Mouse (Mus musculus): ENCODE results near the gene Irs3. TPM values are rescaled to one million over a fixed set of nuclear protein-coding genes. Genes with fewer than 3 reads are reported as not detected.

Gene Irs3
- polyA plus RNA-seq, 2 experiments = 0.15 to 0.30 TPM

DNA sequence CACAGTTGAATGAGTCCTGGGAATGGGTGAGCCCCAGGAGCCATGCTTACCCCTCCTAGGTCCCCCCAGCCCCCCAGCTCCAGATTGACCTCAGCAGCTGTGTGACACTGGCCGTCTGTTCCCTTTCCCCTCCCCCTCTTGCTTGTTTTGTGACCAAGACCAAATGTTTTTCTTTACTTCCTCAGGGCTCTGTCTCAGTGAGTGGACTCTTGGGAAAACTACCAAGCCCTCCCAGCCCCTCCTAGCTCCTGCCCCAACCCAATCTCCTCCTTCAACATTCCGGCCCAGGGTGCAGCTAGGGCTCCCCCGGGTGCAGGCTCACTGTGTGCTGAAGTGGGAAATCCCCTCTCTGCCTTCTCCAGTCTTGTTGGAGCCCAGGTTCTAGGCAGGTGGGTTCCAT, 14.9 kb downstream of the Irs3 start:
- H3K9ac ChIP-seq (ENCODE audit: low read depth, low read length, severe bottlenecking) = peak overlapping the region; percentile 73; the same call in 1 of the 2 replicates
- H3K27me3 ChIP-seq (ENCODE audit: control insufficient read depth, insufficient read depth, low read length) = no peaks in the 10 kb centered on the region
- no peak for ATAC-seq (ENCODE audit: low FRiP score, low read depth)
- WGBS = 28% methylated on average over 3 of the region's 3 CpGs
- peak overlapping the region; percentile 77 for H3K4me2 ChIP-seq (replicated peaks; ENCODE audit: low read depth, low read length, severe bottlenecking)
- peaks cover 16% of the 10 kb centered on the region for H3K4me1 ChIP-seq (ENCODE audit: control insufficient read depth, insufficient read depth, low read length)
- peaks cover 30% of the 10 kb centered on the region for H3K36me3 ChIP-seq (ENCODE audit: control insufficient read depth, insufficient read depth, low read length)
- DNase-seq (ENCODE audit: low spot score) = no peak
- peak overlapping the region; percentile 98; the same call in 1 of the 2 replicates for H3K4me3 ChIP-seq (replicated peaks; ENCODE audit: low read length)
- peak overlapping the region; percentile 71 for H3K27ac ChIP-seq (replicated peaks; ENCODE audit: low read depth, low read length)
- no peak for TF ChIP-seq POLR2A (IDR thresholded peaks at IDR 0.05; ENCODE audit: borderline replicate concordance, extremely low read depth, insufficient read depth, insufficient read length)
- no peaks in the 10 kb centered on the region for H3K9me3 ChIP-seq (ENCODE audit: control insufficient read depth, low read length)

DNA sequence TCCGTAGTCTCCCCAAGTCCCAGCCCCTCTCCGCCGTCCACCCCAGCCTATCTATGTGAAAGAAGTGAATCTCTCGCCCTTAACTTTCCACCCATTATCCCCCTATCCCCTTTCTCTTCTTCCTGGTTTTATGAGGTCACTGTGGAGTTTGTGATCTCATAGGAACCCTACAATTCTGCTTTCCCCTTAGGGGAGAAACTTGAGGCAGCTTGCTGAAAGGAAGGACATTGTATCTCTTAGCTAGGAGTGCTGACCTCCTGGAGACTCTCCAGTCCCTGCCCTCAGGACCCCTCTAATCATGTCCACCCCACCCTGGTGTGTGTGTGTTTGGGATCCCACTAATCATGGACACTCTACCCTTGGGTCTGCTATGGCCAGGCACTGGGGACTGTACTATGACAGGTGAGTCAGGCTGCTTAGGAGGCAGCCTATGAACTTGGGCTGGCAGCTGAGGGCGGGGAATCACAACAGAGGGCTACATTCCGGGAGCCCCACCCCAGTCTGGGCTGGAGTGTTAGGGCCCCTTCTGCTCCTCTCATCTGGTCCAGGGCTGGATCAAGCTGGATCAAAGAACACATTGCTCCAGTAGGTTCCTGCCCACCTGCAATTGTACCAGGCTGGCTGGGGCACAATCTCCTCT, 15.5 kb downstream of the Irs3 start:
- Histone ChIP-seq H3K4me2 (replicated peaks; ENCODE audit: low read depth, low read length, severe bottlenecking) (peak overlapping the region; percentile 77), H3K27ac (replicated peaks; ENCODE audit: low read depth, low read length) (peak overlapping the region; percentile 44; the same call in 1 of the 2 replicates), H3K36me3 (ENCODE audit: control insufficient read depth, insufficient read depth, low read length) (peaks cover 24% of the 10 kb centered on the region), H3K27me3 (ENCODE audit: control insufficient read depth, insufficient read depth, low read length) (no peaks in the 10 kb centered on the region), H3K4me1 (ENCODE audit: control insufficient read depth, insufficient read depth, low read length) (peaks cover 16% of the 10 kb centered on the region), H3K4me3 (replicated peaks; ENCODE audit: low read length) (peak overlapping the region; percentile 98), H3K9ac (ENCODE audit: low read depth, low read length, severe bottlenecking) (peak overlapping the region; percentile 73; the same call in 1 of the 2 replicates), H3K9me3 (ENCODE audit: control insufficient read depth, low read length) (no peaks in the 10 kb centered on the region)
- no peak for TF ChIP-seq POLR2A (IDR thresholded peaks at IDR 0.05; ENCODE audit: borderline replicate concordance, extremely low read depth, insufficient read depth, insufficient read length)
- no peak for ATAC-seq (ENCODE audit: low FRiP score, low read depth)
- no peak for DNase-seq (ENCODE audit: low spot score)
- WGBS = 14% methylated on average over 6 of the region's 6 CpGs

DNA sequence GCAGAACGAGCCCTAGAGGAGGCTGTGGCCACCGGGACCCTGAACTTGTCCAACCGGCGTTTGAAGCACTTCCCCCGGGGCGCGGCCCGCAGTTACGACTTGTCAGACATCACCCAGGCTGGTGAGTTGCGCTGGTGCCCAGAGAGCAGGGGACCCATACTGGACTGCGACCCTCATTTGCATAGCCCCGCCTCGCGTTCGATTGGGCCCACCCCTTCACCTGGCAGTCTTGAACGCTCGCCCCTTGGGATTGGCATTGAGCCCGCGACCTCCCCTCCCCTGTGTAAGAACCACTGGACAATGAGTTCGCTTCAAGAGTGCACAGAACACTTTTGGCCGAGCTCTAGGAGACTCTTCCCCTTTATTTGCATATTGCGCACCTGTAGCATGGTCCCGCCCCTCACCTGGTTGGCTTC, 16.2 kb downstream of the Irs3 start:
- Histone ChIP-seq H3K4me2 (replicated peaks; ENCODE audit: low read depth, low read length, severe bottlenecking) (peak overlapping the region; percentile 77), H3K27me3 (ENCODE audit: control insufficient read depth, insufficient read depth, low read length) (no peaks in the 10 kb centered on the region), H3K9me3 (ENCODE audit: control insufficient read depth, low read length) (no peaks in the 10 kb centered on the region), H3K4me1 (ENCODE audit: control insufficient read depth, insufficient read depth, low read length) (peaks cover 16% of the 10 kb centered on the region), H3K27ac (replicated peaks; ENCODE audit: low read depth, low read length) (peak overlapping the region; percentile 81), H3K36me3 (ENCODE audit: control insufficient read depth, insufficient read depth, low read length) (peaks cover 21% of the 10 kb centered on the region), H3K9ac (ENCODE audit: low read depth, low read length, severe bottlenecking) (peak overlapping the region; percentile 73), H3K4me3 (replicated peaks; ENCODE audit: low read length) (peak overlapping the region; percentile 98)
- DNase-seq (ENCODE audit: low spot score) (peak; percentile 23), ATAC-seq (ENCODE audit: low FRiP score, low read depth) (0 out of 2 replicates have a peak, but pooled peaks have one; percentile 3)
- TF ChIP-seq POLR2A (IDR thresholded peaks at IDR 0.05; ENCODE audit: borderline replicate concordance, extremely low read depth, insufficient read depth, insufficient read length) = no peak
- 1% methylated on average over 23 of the region's 23 CpGs for WGBS

DNA sequence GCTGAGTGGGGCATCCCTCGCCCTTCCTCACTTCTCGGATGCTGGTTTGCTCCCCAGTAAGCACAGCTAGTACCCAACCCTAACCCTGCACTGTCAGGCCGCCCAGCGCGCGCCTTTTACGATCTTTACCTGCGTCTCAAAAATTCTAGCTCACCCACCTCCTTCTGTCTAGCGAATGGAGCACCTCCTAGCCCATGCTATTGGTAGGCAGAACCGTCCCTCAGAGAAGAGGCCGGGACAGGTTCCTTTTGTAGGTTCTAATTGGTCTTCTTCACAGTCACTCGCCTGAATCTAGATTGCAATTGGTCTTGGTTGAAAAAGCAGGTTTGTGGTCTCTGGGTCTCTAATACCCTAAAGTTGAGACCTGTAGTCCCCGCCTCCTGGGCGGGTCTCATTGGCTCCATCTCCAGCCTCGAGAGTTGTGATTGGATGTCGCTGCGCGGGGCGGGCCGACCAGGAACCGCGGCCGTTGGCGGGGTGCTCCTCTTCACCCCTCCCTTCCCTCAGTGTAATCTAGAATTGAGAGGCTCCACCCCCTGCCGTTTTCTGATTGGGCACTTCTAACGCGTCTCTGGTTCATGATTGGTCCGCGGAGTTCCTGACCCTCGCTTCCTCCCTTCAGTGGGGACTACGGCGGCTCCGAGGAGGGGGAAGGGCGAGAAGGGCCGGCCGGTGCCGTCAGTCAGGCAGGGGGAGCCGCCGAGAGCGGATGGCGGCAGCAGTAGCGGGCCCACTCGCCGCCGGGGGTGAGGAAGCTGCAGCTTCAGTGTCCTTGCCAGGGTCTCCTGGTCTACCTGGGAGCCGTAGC, 16.8 kb downstream of the Irs3 start, which contains the start of the genes Fbxo24, Lrch4 and Gm20605:
Fbxo24 (minus strand) TSS at position 505 of the 808 bp plus-strand sequence.
Lrch4 (plus strand) TSS at position 624 of the 808 bp plus-strand sequence.
Gm20605 (plus strand) TSS at position 678 of the 808 bp plus-strand sequence.
- ATAC-seq (ENCODE audit: low FRiP score, low read depth) = peak; percentile 97
- peak; percentile 100 for DNase-seq (ENCODE audit: low spot score)
- Histone ChIP-seq H3K27ac (replicated peaks; ENCODE audit: low read depth, low read length) (peak within 1 kb of the TSS; percentile 86), H3K4me1 (ENCODE audit: control insufficient read depth, insufficient read depth, low read length) (peaks cover 16% of the 10 kb centered on the region), H3K4me2 (replicated peaks; ENCODE audit: low read depth, low read length, severe bottlenecking) (peak within 1 kb of the TSS; percentile 77), H3K9ac (ENCODE audit: low read depth, low read length, severe bottlenecking) (peak within 1 kb of the TSS; percentile 73), H3K27me3 (ENCODE audit: control insufficient read depth, insufficient read depth, low read length) (no peaks in the 10 kb centered on the region), H3K9me3 (ENCODE audit: control insufficient read depth, low read length) (no peaks in the 10 kb centered on the region), H3K4me3 (replicated peaks; ENCODE audit: low read length) (peak within 1 kb of the TSS; percentile 98), H3K36me3 (ENCODE audit: control insufficient read depth, insufficient read depth, low read length) (peaks cover 15% of the 10 kb centered on the region)
- peak; percentile 91; the same call in 1 of the 2 replicates for TF ChIP-seq POLR2A (IDR thresholded peaks at IDR 0.05; ENCODE audit: borderline replicate concordance, extremely low read depth, insufficient read depth, insufficient read length)
- under 1% methylated on average over 45 of the region's 46 CpGs for WGBS

DNA sequence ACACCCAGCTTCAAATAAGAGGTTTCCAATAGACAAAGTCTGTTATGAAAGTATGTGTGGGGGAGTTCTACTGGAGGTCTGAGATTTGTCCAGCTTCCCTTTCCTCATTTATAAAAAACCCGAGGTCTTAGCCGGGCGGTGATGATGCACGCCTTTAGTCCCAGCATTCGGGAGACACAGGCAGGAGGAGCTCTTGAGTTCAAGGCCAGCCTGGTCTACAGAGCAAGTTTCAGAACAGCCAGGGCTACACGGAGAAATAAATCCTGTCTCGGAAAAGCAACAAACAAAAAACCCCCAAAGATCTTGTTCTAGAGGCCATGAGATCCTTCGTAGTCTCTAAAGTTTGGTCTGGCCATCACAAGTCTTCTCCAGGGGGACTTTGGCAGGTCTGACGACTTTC, 17.5 kb downstream of the Irs3 start:
- under 1% methylated on average over 9 of the region's 9 CpGs for WGBS
- Histone ChIP-seq H3K4me3 (replicated peaks; ENCODE audit: low read length) (peak overlapping the region; percentile 98), H3K36me3 (ENCODE audit: control insufficient read depth, insufficient read depth, low read length) (peaks cover 8% of the 10 kb centered on the region), H3K27me3 (ENCODE audit: control insufficient read depth, insufficient read depth, low read length) (no peaks in the 10 kb centered on the region), H3K9me3 (ENCODE audit: control insufficient read depth, low read length) (no peaks in the 10 kb centered on the region), H3K4me2 (replicated peaks; ENCODE audit: low read depth, low read length, severe bottlenecking) (peak overlapping the region; percentile 77), H3K4me1 (ENCODE audit: control insufficient read depth, insufficient read depth, low read length) (peaks cover 16% of the 10 kb centered on the region), H3K27ac (replicated peaks; ENCODE audit: low read depth, low read length) (peak overlapping the region; percentile 86), H3K9ac (ENCODE audit: low read depth, low read length, severe bottlenecking) (peak overlapping the region; percentile 56)
- ATAC-seq (ENCODE audit: low FRiP score, low read depth) (no peak), DNase-seq (ENCODE audit: low spot score) (no peak)
- TF ChIP-seq POLR2A (IDR thresholded peaks at IDR 0.05; ENCODE audit: borderline replicate concordance, extremely low read depth, insufficient read depth, insufficient read length) = no peak

Measured in limb, embryonic 14.5 days (tissue).